In genomic region chr4:149136982-149137770, GRCm38 (mm10) we compare ENCODE assay signal across 8 mouse cellular contexts. TPM values are rescaled to one million over a fixed set of nuclear protein-coding genes. Genes with fewer than 3 reads are reported as not detected.
DNase-seq lines count a peak whose midpoint lies in the region; ATAC-seq and TF ChIP-seq lines count a peak whose summit lies in the region.

Gene Cenps, minus strand, starts transcription at chr4:149137629.

- 0 out of 2 replicates have a peak, but pooled peaks have one; percentile 15 for TF ChIP-seq POLR2A in olfactory bulb, adult 2 months (IDR thresholded peaks at IDR 0.05; ENCODE audit: insufficient read depth, low read depth, low read length)
- TF ChIP-seq POLR2A in thymus, adult 2 months (IDR thresholded peaks at IDR 0.05; ENCODE audit: control insufficient read depth, extremely low read depth, insufficient read depth, low read length, poor library complexity) = peak; percentile 28; the same call in 1 of the 2 replicates

- peak within 1 kb of the TSS; percentile 79 for H3K4me2 ChIP-seq in forebrain, embryonic 15.5 days (replicated peaks)
- peak within 1 kb of the TSS; percentile 66 for H3K4me2 ChIP-seq in lung, embryonic 14.5 days

- H3K4me3 ChIP-seq in forebrain, embryonic 15.5 days = peak within 1 kb of the TSS; percentile 69
- H3K4me3 ChIP-seq in layer of hippocampus, adult 2 months = peak within 1 kb of the TSS; percentile 83
- H3K4me3 ChIP-seq in lung, embryonic 14.5 days (ENCODE audit: low read depth, low read length) = peak within 1 kb of the TSS; percentile 58
- peak within 1 kb of the TSS; percentile 81 for H3K4me3 ChIP-seq in olfactory bulb, adult 2 months (ENCODE audit: insufficient read depth, low read depth, low read length)
- H3K4me3 ChIP-seq in thymus, adult 2 months (ENCODE audit: control insufficient read depth, insufficient read depth, low read length) = peak within 1 kb of the TSS; percentile 83

- under 1% methylated on average over 68 of the region's 68 CpGs for WGBS in forebrain, embryonic 15.5 days
- 1% methylated on average over 68 of the region's 68 CpGs for WGBS in lung, embryonic 14.5 days
- 1% methylated on average over 68 of the region's 68 CpGs for WGBS in olfactory bulb, adult 2 months
- under 1% methylated on average over 68 of the region's 68 CpGs for WGBS in thymus, adult 2 months

- intact Hi-C loops in heart, postnatal 36 days (cut with DNase I) = loop anchor here (2.0 to 5.0 kb wide), 2 partner anchors 60 to 394 kb away; no protein-coding TSS in a partner anchor

- H3K27me3 ChIP-seq in forebrain, embryonic 15.5 days = no peaks in the 10 kb centered on the region
- no peaks in the 10 kb centered on the region for H3K27me3 ChIP-seq in lung, embryonic 14.5 days (ENCODE audit: insufficient read depth, low read length)
- no peaks in the 10 kb centered on the region for H3K27me3 ChIP-seq in thymus, adult 2 months (ENCODE audit: control insufficient read depth, insufficient read depth, low read length)

- no peaks in the 10 kb centered on the region for H3K36me3 ChIP-seq in forebrain, embryonic 15.5 days
- peaks cover 3% of the 10 kb centered on the region; the same call in 1 of the 2 replicates for H3K36me3 ChIP-seq in lung, embryonic 14.5 days (ENCODE audit: insufficient read depth)
- no peaks in the 10 kb centered on the region for H3K36me3 ChIP-seq in thymus, adult 2 months (ENCODE audit: control insufficient read depth, insufficient read depth, low read length)

- peak; percentile 99 for TF ChIP-seq CTCF in layer of hippocampus, adult 2 months (conservative IDR thresholded peaks at IDR 0.05)
- TF ChIP-seq CTCF in lung, embryonic 14.5 days (IDR thresholded peaks at IDR 0.05; ENCODE audit: low read depth) = peak; percentile 96
- peak; percentile 98 for TF ChIP-seq CTCF in olfactory bulb, adult 2 months (IDR thresholded peaks at IDR 0.05; ENCODE audit: insufficient read depth, low read depth, low read length)
- TF ChIP-seq CTCF in thymus, adult 2 months (IDR thresholded peaks at IDR 0.05; ENCODE audit: borderline replicate concordance, control insufficient read depth, extremely low read depth, insufficient read depth, low read length, poor library complexity) = peak; percentile 97

- H3K9me3 ChIP-seq in forebrain, embryonic 15.5 days = no peaks in the 10 kb centered on the region
- H3K9me3 ChIP-seq in lung, embryonic 14.5 days (ENCODE audit: low read depth, low read length) = no peaks in the 10 kb centered on the region

- H3K4me1 ChIP-seq in forebrain, embryonic 15.5 days = peaks cover 8% of the 10 kb centered on the region
- no peaks in the 10 kb centered on the region for H3K4me1 ChIP-seq in lung, embryonic 14.5 days (ENCODE audit: insufficient read depth)
- peaks cover 4% of the 10 kb centered on the region; the same call in 1 of the 2 replicates for H3K4me1 ChIP-seq in olfactory bulb, adult 2 months (ENCODE audit: control insufficient read depth, insufficient read depth, low read length)
- peaks cover 6% of the 10 kb centered on the region for H3K4me1 ChIP-seq in thymus, adult 2 months (replicated peaks; ENCODE audit: control insufficient read depth, insufficient read depth, low read length)

- H3K9ac ChIP-seq in forebrain, embryonic 15.5 days (replicated peaks) = peak within 1 kb of the TSS; percentile 66
- peak within 1 kb of the TSS; percentile 66 for H3K9ac ChIP-seq in lung, embryonic 14.5 days

- DNase-seq in ES-CJ7 (ENCODE audit: low read depth, low spot score) = peak; percentile 93
- DNase-seq in cerebellum, adult 11 months = peak; percentile 88
- peak; percentile 92 to 93 for DNase-seq in heart, postnatal 36 days
- DNase-seq in layer of hippocampus, adult 2 months (ENCODE audit: low spot score in 2 of 2) = peak; percentile 73 to 90
- DNase-seq in lung, embryonic 14.5 days = peak; percentile 96
- peak; percentile 91 for DNase-seq in thymus, adult 2 months

- ATAC-seq in forebrain, embryonic 15.5 days (replicated peaks) = peak; percentile 90
- ATAC-seq in lung, embryonic 14.5 days (ENCODE audit: insufficient read depth) = peak; percentile 93

- H3K27ac ChIP-seq in forebrain, embryonic 15.5 days (replicated peaks) = peak within 1 kb of the TSS; percentile 87
- H3K27ac ChIP-seq in layer of hippocampus, adult 2 months = peak within 1 kb of the TSS; percentile 78
- H3K27ac ChIP-seq in lung, embryonic 14.5 days (ENCODE audit: low read depth) = peak within 1 kb of the TSS; percentile 90
- no peak within 1 kb of the TSS for H3K27ac ChIP-seq in olfactory bulb, adult 2 months (ENCODE audit: insufficient read depth, low read depth, low read length)
- no peak within 1 kb of the TSS for H3K27ac ChIP-seq in thymus, adult 2 months (ENCODE audit: control insufficient read depth, insufficient read depth, low read length)

RNA-seq across cellular contexts. Expression of gene Cenps, which starts in this region (rescaled TPM):
- 21.9 and 26.8 TPM in 2 replicates for polyA plus RNA-seq in forebrain, embryonic 15.5 days (2015; fragmentation: Nextera tagmentation; extraction: Ambion mirVana)
- 1 to 10 TPM; 7.9 to 8.6 TPM for total RNA-seq in heart, postnatal 36 days (2021)
- total RNA-seq in layer of hippocampus, adult 2 months (2021) = 10 to 100 TPM; 19.3 to 27.1 TPM
- 42.7 and 44.3 TPM in 2 replicates for polyA plus RNA-seq in lung, embryonic 14.5 days (2014; fragmentation: Nextera tagmentation; extraction: Ambion mirVana)
- not detected in 2 replicates for polyA plus RNA-seq in olfactory bulb, adult 2 months (2012; ENCODE audit: insufficient read depth, insufficient read length, low replicate concordance, missing spikeins)
- 14.0 and 17.6 TPM in 2 replicates for polyA plus RNA-seq in thymus, adult 2 months (2012; rRNA removed)

Comparison
In these comparisons a context has a peak if more than half of its experiments do, and no peak if none do; other contexts are left out.
1. RNA of gene Cenps (polyA plus RNA-seq): 42.7 to 44.3 TPM in lung, embryonic 14.5 days, 21.9 to 26.8 TPM in forebrain, embryonic 15.5 days and 14.0 to 17.6 TPM in thymus, adult 2 months; not detected in olfactory bulb, adult 2 months; every median in the first group is over 10 times any median in the second.
2. H3K27ac ChIP-seq: peak in forebrain, embryonic 15.5 days (single experiment), layer of hippocampus, adult 2 months (single experiment) and lung, embryonic 14.5 days (single experiment); none in olfactory bulb, adult 2 months (single experiment) and thymus, adult 2 months (single experiment).
3. Peak in every context shown above with its lines, with median percentiles within 50 percentile points of each other: DNase-seq, H3K4me3 ChIP-seq and CTCF ChIP-seq.